Comparison of ENCODE assay signal across 20 mouse cellular contexts in the genomic region with DNA sequence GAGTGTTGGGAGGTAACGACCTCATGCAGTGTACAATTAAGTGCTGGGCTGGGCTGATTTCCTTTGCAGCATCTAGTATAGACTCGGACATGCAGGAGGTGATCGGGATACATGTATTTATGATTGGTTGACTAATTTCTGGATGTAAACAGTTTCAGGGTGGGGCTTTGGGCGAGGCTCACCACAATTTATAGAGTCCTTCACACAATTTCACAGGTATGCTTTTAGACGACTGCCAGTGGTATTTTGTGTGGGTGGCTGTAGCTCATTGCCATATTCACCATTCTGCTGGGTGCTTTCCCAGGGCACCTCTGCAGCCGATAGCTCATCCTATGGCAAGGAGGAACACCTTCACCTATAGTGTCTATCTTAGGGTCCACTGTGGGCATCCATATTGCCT. TPM values are rescaled to one million over a fixed set of nuclear protein-coding genes. Genes with fewer than 3 reads are reported as not detected.
DNase-seq lines count a peak whose midpoint lies in the region; ATAC-seq and TF ChIP-seq lines count a peak whose summit lies in the region.
"Had no signal": no experiment of that assay in that cellular context is flagged by ENCODE, and none has a peak within 500 bp of the region (broad histone marks: within the 10 kb centered on the region; RNA-seq: fewer than 3 reads in every experiment).

No protein-coding gene starts in this region.

- peaks cover 41% of the 10 kb centered on the region for H3K36me3 ChIP-seq in embryonic facial prominence, embryonic 13.5 days
- peaks cover 39% of the 10 kb centered on the region for H3K36me3 ChIP-seq in embryonic facial prominence, embryonic 10.5 days (replicated peaks)
- peaks cover 35% of the 10 kb centered on the region for H3K36me3 ChIP-seq in lung, embryonic 14.5 days (ENCODE audit: insufficient read depth)
- H3K36me3 ChIP-seq in embryonic facial prominence, embryonic 15.5 days = peaks cover 42% of the 10 kb centered on the region
- H3K36me3 ChIP-seq in stomach, embryonic 14.5 days (ENCODE audit: control insufficient read depth, insufficient read depth, low read length) = peaks cover 38% of the 10 kb centered on the region
- H3K36me3 ChIP-seq: liver, embryonic 12.5 days; midbrain, embryonic 13.5 days had no signal

- no peaks in the 10 kb centered on the region for H3K27me3 ChIP-seq in embryonic facial prominence, embryonic 13.5 days
- H3K27me3 ChIP-seq in embryonic facial prominence, embryonic 10.5 days (replicated peaks; ENCODE audit: low read depth, poor library complexity, severe bottlenecking) = no peaks in the 10 kb centered on the region
- no peaks in the 10 kb centered on the region for H3K27me3 ChIP-seq in lung, embryonic 14.5 days (ENCODE audit: insufficient read depth, low read length)
- H3K27me3 ChIP-seq in embryonic facial prominence, embryonic 15.5 days = no peaks in the 10 kb centered on the region
- no peaks in the 10 kb centered on the region for H3K27me3 ChIP-seq in stomach, embryonic 14.5 days (ENCODE audit: control insufficient read depth, insufficient read depth, low read length)
- H3K27me3 ChIP-seq: liver, embryonic 12.5 days; midbrain, embryonic 13.5 days had no signal

- no peak for DNase-seq in embryonic facial prominence, embryonic 10.5 days (ENCODE audit: low spot score)
- DNase-seq in lung, embryonic 14.5 days = no peak
- no peak for DNase-seq in lung, adult 2 months
- DNase-seq in layer of hippocampus, adult 9-10 months (ENCODE audit: low spot score) = no peak
- DNase-seq in MN1 (ENCODE audit: low spot score) = no peak
- DNase-seq: adrenal gland, postnatal 10 days; cerebellum, adult 8-10 months; gastrocnemius, postnatal 36 days; kidney, adult 8-10 months; right cerebral cortex, adult 18-20 months; spleen, adult 18-20 months; thymus, postnatal 4 days had no signal

- TF ChIP-seq POLR2A in lung, adult 2 months (IDR thresholded peaks at IDR 0.05; ENCODE audit: borderline replicate concordance, extremely low read depth, low read depth, low read length) = no peak

- peak overlapping the region; percentile 85 for H3K27ac ChIP-seq in embryonic facial prominence, embryonic 13.5 days
- no peak overlapping the region for H3K27ac ChIP-seq in embryonic facial prominence, embryonic 10.5 days (replicated peaks)
- H3K27ac ChIP-seq in lung, embryonic 14.5 days (ENCODE audit: low read depth) = peak overlapping the region; percentile 82; the same call in 1 of the 2 replicates
- H3K27ac ChIP-seq in embryonic facial prominence, embryonic 15.5 days (replicated peaks) = peak overlapping the region; percentile 82
- H3K27ac ChIP-seq in stomach, embryonic 14.5 days (ENCODE audit: low read length) = peak overlapping the region; percentile 66; the same call in 1 of the 2 replicates
- H3K27ac ChIP-seq: hindbrain, embryonic 14.5 days; layer of hippocampus, adult 2 months; midbrain, embryonic 13.5 days had no signal

- no peak overlapping the region for H3K4me3 ChIP-seq in embryonic facial prominence, embryonic 13.5 days
- no peak overlapping the region for H3K4me3 ChIP-seq in embryonic facial prominence, embryonic 10.5 days
- no peak overlapping the region for H3K4me3 ChIP-seq in lung, embryonic 14.5 days (ENCODE audit: low read depth, low read length)
- H3K4me3 ChIP-seq in lung, adult 2 months (replicated peaks; ENCODE audit: extremely low read depth, low read depth, low read length) = no peak overlapping the region
- H3K4me3 ChIP-seq in embryonic facial prominence, embryonic 15.5 days (replicated peaks) = no peak overlapping the region
- no peak overlapping the region for H3K4me3 ChIP-seq in stomach, embryonic 14.5 days (ENCODE audit: low read depth, low read length)
- H3K4me3 ChIP-seq: layer of hippocampus, adult 2 months; liver, embryonic 12.5 days; midbrain, embryonic 13.5 days had no signal

- WGBS in embryonic facial prominence, embryonic 13.5 days = 84% methylated on average over 6 of the region's 6 CpGs
- 91% methylated on average over 6 of the region's 6 CpGs for WGBS in embryonic facial prominence, embryonic 10.5 days
- WGBS in lung, embryonic 14.5 days = 82% methylated on average over 6 of the region's 6 CpGs
- 48% methylated on average over 6 of the region's 6 CpGs for WGBS in lung, adult 2 months
- 70% methylated on average over 6 of the region's 6 CpGs for WGBS in embryonic facial prominence, embryonic 15.5 days
- WGBS in stomach, embryonic 14.5 days = 78% methylated on average over 6 of the region's 6 CpGs

- H3K9me3 ChIP-seq in embryonic facial prominence, embryonic 13.5 days = no peaks in the 10 kb centered on the region
- no peaks in the 10 kb centered on the region for H3K9me3 ChIP-seq in embryonic facial prominence, embryonic 10.5 days
- no peaks in the 10 kb centered on the region for H3K9me3 ChIP-seq in lung, embryonic 14.5 days (ENCODE audit: low read depth, low read length)
- no peaks in the 10 kb centered on the region for H3K9me3 ChIP-seq in embryonic facial prominence, embryonic 15.5 days (replicated peaks)
- H3K9me3 ChIP-seq in stomach, embryonic 14.5 days (ENCODE audit: control insufficient read depth, low read depth, low read length) = no peaks in the 10 kb centered on the region
- H3K9me3 ChIP-seq: G1E; liver, embryonic 12.5 days; midbrain, embryonic 13.5 days had no signal

- H3K9ac ChIP-seq in embryonic facial prominence, embryonic 13.5 days = no peak overlapping the region
- H3K9ac ChIP-seq in lung, embryonic 14.5 days = no peak overlapping the region
- no peak overlapping the region for H3K9ac ChIP-seq in embryonic facial prominence, embryonic 15.5 days
- no peak overlapping the region for H3K9ac ChIP-seq in stomach, embryonic 14.5 days (replicated peaks; ENCODE audit: low read depth, low read length)
- H3K9ac ChIP-seq: hindbrain, embryonic 14.5 days; liver, embryonic 12.5 days; midbrain, embryonic 13.5 days had no signal

- peak overlapping the region; percentile 44; the same call in 1 of the 2 replicates for H3K4me2 ChIP-seq in embryonic facial prominence, embryonic 13.5 days
- H3K4me2 ChIP-seq in lung, embryonic 14.5 days = no peak overlapping the region
- peak overlapping the region; percentile 28 for H3K4me2 ChIP-seq in embryonic facial prominence, embryonic 15.5 days (replicated peaks)
- H3K4me2 ChIP-seq in stomach, embryonic 14.5 days (replicated peaks; ENCODE audit: low read depth, low read length) = no peak overlapping the region
- H3K4me2 ChIP-seq: hindbrain, embryonic 14.5 days; midbrain, embryonic 13.5 days had no signal

- no peak for TF ChIP-seq CTCF in lung, embryonic 14.5 days (IDR thresholded peaks at IDR 0.05; ENCODE audit: low read depth)
- no peak for TF ChIP-seq CTCF in lung, adult 2 months (IDR thresholded peaks at IDR 0.05; ENCODE audit: insufficient read depth, low read length)

- peaks cover 57% of the 10 kb centered on the region for H3K4me1 ChIP-seq in embryonic facial prominence, embryonic 13.5 days
- peaks cover 9% of the 10 kb centered on the region for H3K4me1 ChIP-seq in embryonic facial prominence, embryonic 10.5 days
- H3K4me1 ChIP-seq in lung, embryonic 14.5 days (ENCODE audit: insufficient read depth) = peaks cover 13% of the 10 kb centered on the region
- H3K4me1 ChIP-seq in lung, adult 2 months (ENCODE audit: control insufficient read depth, insufficient read depth, low read length) = peaks cover 35% of the 10 kb centered on the region
- peaks cover 60% of the 10 kb centered on the region for H3K4me1 ChIP-seq in embryonic facial prominence, embryonic 15.5 days
- peaks cover 30% of the 10 kb centered on the region for H3K4me1 ChIP-seq in stomach, embryonic 14.5 days (ENCODE audit: control insufficient read depth, insufficient read depth, low read length)
- H3K4me1 ChIP-seq: midbrain, embryonic 13.5 days had no signal

- no peak for ATAC-seq in embryonic facial prominence, embryonic 13.5 days (ENCODE audit: insufficient number of reproducible peaks, insufficient read depth, low FRiP score, low TSS enrichment, low read depth)
- no peak for ATAC-seq in lung, embryonic 14.5 days (ENCODE audit: insufficient read depth)
- no peak for ATAC-seq in embryonic facial prominence, embryonic 15.5 days (ENCODE audit: insufficient number of reproducible peaks, low FRiP score, low TSS enrichment, low read depth)
- no peak for ATAC-seq in stomach, embryonic 14.5 days (ENCODE audit: insufficient number of reproducible peaks, insufficient read depth, low FRiP score, low read depth)

RNA-seq across cellular contexts. Expression of a gene that starts 9.5 kb away (rescaled TPM):
- polyA plus RNA-seq in embryonic facial prominence, embryonic 13.5 days (2015; fragmentation: Nextera tagmentation; extraction: Ambion mirVana) = 51.0 and 57.8 TPM in 2 replicates
- 9.3 and 10.0 TPM in 2 replicates for polyA plus RNA-seq in embryonic facial prominence, embryonic 10.5 days (2016; fragmentation: Nextera tagmentation; extraction: Ambion mirVana)
- polyA plus RNA-seq in lung, embryonic 14.5 days (2014; fragmentation: Nextera tagmentation; extraction: Ambion mirVana) = 14.9 and 15.8 TPM in 2 replicates
- polyA plus RNA-seq in lung, adult 2 months (2012; rRNA removed) = 56.3 and 84.7 TPM in 2 replicates
- 71.9 and 92.4 TPM in 2 replicates for polyA plus RNA-seq in embryonic facial prominence, embryonic 15.5 days (2015; fragmentation: Nextera tagmentation; extraction: Ambion mirVana)
- 33.4 and 40.6 TPM in 2 replicates for polyA plus RNA-seq in stomach, embryonic 14.5 days (2014; fragmentation: Nextera tagmentation; extraction: Ambion mirVana)

RNA-seq across cellular contexts. Expression of a gene that starts 31.7 kb away (rescaled TPM):
- 481 and 529 TPM in 2 replicates for polyA plus RNA-seq in embryonic facial prominence, embryonic 13.5 days (2015; fragmentation: Nextera tagmentation; extraction: Ambion mirVana)
- polyA plus RNA-seq in embryonic facial prominence, embryonic 10.5 days (2016; fragmentation: Nextera tagmentation; extraction: Ambion mirVana) = 550 and 554 TPM in 2 replicates
- polyA plus RNA-seq in lung, embryonic 14.5 days (2014; fragmentation: Nextera tagmentation; extraction: Ambion mirVana) = 480 and 516 TPM in 2 replicates
- 121 and 206 TPM in 2 replicates for polyA plus RNA-seq in lung, adult 2 months (2012; rRNA removed)
- polyA plus RNA-seq in embryonic facial prominence, embryonic 15.5 days (2015; fragmentation: Nextera tagmentation; extraction: Ambion mirVana) = 443 and 458 TPM in 2 replicates
- 469 and 470 TPM in 2 replicates for polyA plus RNA-seq in stomach, embryonic 14.5 days (2014; fragmentation: Nextera tagmentation; extraction: Ambion mirVana)

RNA-seq across cellular contexts. Expression of a gene that starts 44.9 kb away (rescaled TPM):
- polyA plus RNA-seq in embryonic facial prominence, embryonic 13.5 days (2015; fragmentation: Nextera tagmentation; extraction: Ambion mirVana) = 33.6 and 34.5 TPM in 2 replicates
- 45.2 and 47.8 TPM in 2 replicates for polyA plus RNA-seq in embryonic facial prominence, embryonic 10.5 days (2016; fragmentation: Nextera tagmentation; extraction: Ambion mirVana)
- 27.4 and 28.4 TPM in 2 replicates for polyA plus RNA-seq in lung, embryonic 14.5 days (2014; fragmentation: Nextera tagmentation; extraction: Ambion mirVana)
- polyA plus RNA-seq in lung, adult 2 months (2012; rRNA removed) = 14.9 and 17.9 TPM in 2 replicates
- polyA plus RNA-seq in embryonic facial prominence, embryonic 15.5 days (2015; fragmentation: Nextera tagmentation; extraction: Ambion mirVana) = 31.0 and 32.8 TPM in 2 replicates
- polyA plus RNA-seq in stomach, embryonic 14.5 days (2014; fragmentation: Nextera tagmentation; extraction: Ambion mirVana) = 27.2 and 27.6 TPM in 2 replicates

RNA-seq across cellular contexts. Expression of a gene that starts 56.9 kb away (rescaled TPM):
- polyA plus RNA-seq in embryonic facial prominence, embryonic 13.5 days (2015; fragmentation: Nextera tagmentation; extraction: Ambion mirVana) = 187 and 189 TPM in 2 replicates
- 212 and 216 TPM in 2 replicates for polyA plus RNA-seq in embryonic facial prominence, embryonic 10.5 days (2016; fragmentation: Nextera tagmentation; extraction: Ambion mirVana)
- 44.0 and 52.1 TPM in 2 replicates for polyA plus RNA-seq in lung, embryonic 14.5 days (2014; fragmentation: Nextera tagmentation; extraction: Ambion mirVana)
- 20.0 and 26.9 TPM in 2 replicates for polyA plus RNA-seq in lung, adult 2 months (2012; rRNA removed)
- 155 and 156 TPM in 2 replicates for polyA plus RNA-seq in embryonic facial prominence, embryonic 15.5 days (2015; fragmentation: Nextera tagmentation; extraction: Ambion mirVana)
- polyA plus RNA-seq in stomach, embryonic 14.5 days (2014; fragmentation: Nextera tagmentation; extraction: Ambion mirVana) = 41.5 and 45.3 TPM in 2 replicates

Comparison
In these comparisons a context has a peak if more than half of its experiments do, and no peak if none do; other contexts are left out.
1. H3K4me2 ChIP-seq: peak in embryonic facial prominence, embryonic 13.5 days (single experiment) and embryonic facial prominence, embryonic 15.5 days (single experiment); none in lung, embryonic 14.5 days (single experiment) and stomach, embryonic 14.5 days (single experiment).